Mouse (Mus musculus): ENCODE results near the gene Os9. TPM values are rescaled to one million over a fixed set of nuclear protein-coding genes. Genes with fewer than 3 reads are reported as not detected.
"Not testable (repeated sequence)": the region's sequence is repeated elsewhere in the genome, so short reads cannot be mapped to it uniquely, and the experiment has no call there.

The Os9 gene
- total and polyA plus RNA-seq, 2 experiments from 2014 or later, result 119 to 122 TPM

GRCm38 (mm10) chr10:127137896-127138295, 17.0 kb upstream of the Os9 start:
- 97% methylated on average over 3 of the region's 3 CpGs for whole genome bisulfite sequencing
- no peak for TF ChIP-seq CTCF (IDR thresholded peaks at IDR 0.05; ENCODE audit: low read depth)
- ATAC-seq, result no peak

DNA sequence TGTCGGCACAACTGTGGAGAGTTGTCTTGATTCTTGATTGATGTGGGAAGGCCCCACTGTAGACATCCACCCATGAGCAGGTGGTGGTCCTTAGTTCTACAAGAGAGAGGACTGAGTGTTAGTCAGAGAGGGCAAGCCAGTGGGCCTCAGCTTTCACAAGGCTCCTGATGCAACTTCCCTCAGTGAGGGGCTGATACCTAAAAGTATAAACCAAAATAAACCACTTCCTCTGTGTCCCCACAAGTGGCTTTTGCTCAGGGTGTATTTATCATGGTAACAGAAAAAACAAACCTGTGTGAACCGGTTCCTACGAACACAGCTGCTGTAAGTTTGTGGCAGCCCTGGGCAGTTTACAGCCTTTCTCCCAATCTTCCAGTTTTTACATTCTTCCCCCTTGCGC, 15.6 kb upstream of the Os9 start:
- no peak overlapping the region for H3K9ac ChIP-seq
- WGBS, result 92% methylated on average over 4 of the region's 4 CpGs
- ATAC-seq (no peak), DNase-seq (no peak)
- no peaks in the 10 kb centered on the region for H3K27me3 ChIP-seq (ENCODE audit: insufficient read depth, low read length)
- H3K36me3 ChIP-seq (ENCODE audit: insufficient read depth), result no peaks in the 10 kb centered on the region
- no peak for TF ChIP-seq CTCF (IDR thresholded peaks at IDR 0.05; ENCODE audit: low read depth)
- H3K4me1 ChIP-seq (ENCODE audit: insufficient read depth), result no peaks in the 10 kb centered on the region
- no peak overlapping the region for H3K27ac ChIP-seq (ENCODE audit: low read depth, low read length)
- no peak overlapping the region for H3K4me2 ChIP-seq (ENCODE audit: low read depth)
- H3K4me3 ChIP-seq (ENCODE audit: low read depth, low read length), result no peak overlapping the region
- no peaks in the 10 kb centered on the region for H3K9me3 ChIP-seq (ENCODE audit: low read length)

More at GRCm38 (mm10) chr10:127137896-127138295, 17.0 kb upstream of the Os9 start:
- Histone ChIP-seq H3K9ac (no peak overlapping the region), H3K36me3 (ENCODE audit: insufficient read depth) (no peaks in the 10 kb centered on the region), H3K27ac (ENCODE audit: low read depth, low read length) (no peak overlapping the region), H3K9me3 (ENCODE audit: low read length) (no peaks in the 10 kb centered on the region), H3K4me3 (ENCODE audit: low read depth, low read length) (no peak overlapping the region), H3K4me2 (ENCODE audit: low read depth) (no peak overlapping the region), H3K4me1 (ENCODE audit: insufficient read depth) (no peaks in the 10 kb centered on the region), H3K27me3 (ENCODE audit: insufficient read depth, low read length) (no peaks in the 10 kb centered on the region)
- DNase-seq, result no peak

GRCm38 (mm10) chr10:127135118-127135836, 14.3 kb upstream of the Os9 start:
- no peaks in the 10 kb centered on the region for H3K27me3 ChIP-seq (ENCODE audit: insufficient read depth, low read length)
- WGBS, result 52% methylated on average over 8 of the region's 8 CpGs
- ATAC-seq, result 0 out of 2 replicates have a peak, but pooled peaks have one; percentile 20
- no peak overlapping the region for H3K4me3 ChIP-seq (ENCODE audit: low read depth, low read length)
- no peak overlapping the region for H3K9ac ChIP-seq
- no peak for DNase-seq
- no peak overlapping the region for H3K4me2 ChIP-seq (ENCODE audit: low read depth)
- H3K9me3 ChIP-seq (ENCODE audit: low read length), result no peaks in the 10 kb centered on the region
- H3K4me1 ChIP-seq (ENCODE audit: insufficient read depth), result no peaks in the 10 kb centered on the region
- H3K27ac ChIP-seq (ENCODE audit: low read depth, low read length), result no peak overlapping the region
- no peak for TF ChIP-seq CTCF (IDR thresholded peaks at IDR 0.05; ENCODE audit: low read depth)
- H3K36me3 ChIP-seq (ENCODE audit: insufficient read depth), result no peaks in the 10 kb centered on the region

GRCm38 (mm10) chr10:127134394-127135035, 13.6 kb upstream of the Os9 start:
- not testable (repeated sequence) for DNase-seq; H3K4me1 ChIP-seq (ENCODE audit: insufficient read depth); H3K9ac ChIP-seq; ATAC-seq; H3K27ac ChIP-seq (ENCODE audit: low read depth, low read length); H3K4me2 ChIP-seq (ENCODE audit: low read depth); H3K36me3 ChIP-seq (ENCODE audit: insufficient read depth); H3K9me3 ChIP-seq (ENCODE audit: low read length); H3K4me3 ChIP-seq (ENCODE audit: low read depth, low read length); H3K27me3 ChIP-seq (ENCODE audit: insufficient read depth, low read length)
- 79% methylated on average over 3 of the region's 3 CpGs for WGBS
- TF ChIP-seq CTCF (IDR thresholded peaks at IDR 0.05; ENCODE audit: low read depth), result peak; percentile 43

- no peak for DNase-seq
- Histone ChIP-seq H3K4me3 (ENCODE audit: low read depth, low read length) (no peak overlapping the region), H3K27ac (ENCODE audit: low read depth, low read length) (no peak overlapping the region), H3K9me3 (ENCODE audit: low read length) (no peaks in the 10 kb centered on the region), H3K4me1 (ENCODE audit: insufficient read depth) (no peaks in the 10 kb centered on the region), H3K9ac (no peak overlapping the region), H3K36me3 (ENCODE audit: insufficient read depth) (no peaks in the 10 kb centered on the region), H3K4me2 (ENCODE audit: low read depth) (no peak overlapping the region), H3K27me3 (ENCODE audit: insufficient read depth, low read length) (no peaks in the 10 kb centered on the region)
- 73% methylated on average over 5 of the region's 5 CpGs for WGBS
- no peak for TF ChIP-seq CTCF (IDR thresholded peaks at IDR 0.05; ENCODE audit: low read depth)
- no peak for ATAC-seq
These were observed 11.5 kb upstream of the Os9 start for GRCm38 (mm10) chr10:127132469-127132868.

GRCm38 (mm10) chr10:127129431-127129830, 8.5 kb upstream of the Os9 start:
- no peak for TF ChIP-seq CTCF (IDR thresholded peaks at IDR 0.05; ENCODE audit: low read depth)
- Histone ChIP-seq H3K27ac (ENCODE audit: low read depth, low read length) (no peak overlapping the region), H3K9me3 (ENCODE audit: low read length) (no peaks in the 10 kb centered on the region), H3K27me3 (ENCODE audit: insufficient read depth, low read length) (no peaks in the 10 kb centered on the region), H3K4me2 (ENCODE audit: low read depth) (no peak overlapping the region), H3K36me3 (ENCODE audit: insufficient read depth) (no peaks in the 10 kb centered on the region), H3K9ac (no peak overlapping the region), H3K4me3 (ENCODE audit: low read depth, low read length) (no peak overlapping the region), H3K4me1 (ENCODE audit: insufficient read depth) (no peaks in the 10 kb centered on the region)
- DNase-seq, result no peak
- WGBS, result 75% methylated on average over 4 of the region's 4 CpGs
- no peak for ATAC-seq

DNA sequence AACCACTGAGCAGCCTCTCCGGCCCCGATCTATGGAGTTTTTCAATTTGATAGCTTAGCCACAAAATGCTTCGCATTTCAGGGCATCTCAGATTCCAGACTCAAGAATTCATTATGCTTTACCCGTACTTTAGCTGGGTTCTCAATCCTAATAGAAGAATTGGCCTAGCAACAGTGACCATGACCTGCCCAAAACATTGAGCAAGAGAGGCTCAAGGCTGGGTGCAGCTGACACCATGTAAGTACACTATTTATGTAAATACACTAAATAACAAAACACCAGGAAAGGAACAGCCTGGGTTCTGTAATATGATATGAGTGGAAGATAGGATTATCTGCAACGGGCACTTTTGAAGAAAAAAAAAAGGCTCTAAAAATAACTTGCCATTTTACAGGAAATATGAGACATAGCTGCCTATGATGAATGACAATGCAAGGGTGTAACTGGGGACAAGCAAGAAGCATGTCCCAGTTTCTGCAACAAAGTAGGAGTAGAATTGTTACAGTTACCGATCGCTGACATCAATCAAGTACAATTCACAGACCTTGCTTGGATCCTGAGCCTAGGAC, 6.9 kb upstream of the Os9 start:
- Histone ChIP-seq H3K4me3 (ENCODE audit: low read depth, low read length) (no peak overlapping the region), H3K9me3 (ENCODE audit: low read length) (no peaks in the 10 kb centered on the region), H3K9ac (no peak overlapping the region), H3K4me1 (ENCODE audit: insufficient read depth) (0 out of 2 replicates have a peak, but pooled peaks cover 6% of the 10 kb centered on the region), H3K27me3 (ENCODE audit: insufficient read depth, low read length) (no peaks in the 10 kb centered on the region), H3K27ac (ENCODE audit: low read depth, low read length) (no peak overlapping the region), H3K36me3 (ENCODE audit: insufficient read depth) (no peaks in the 10 kb centered on the region), H3K4me2 (ENCODE audit: low read depth) (no peak overlapping the region)
- WGBS, result 86% methylated on average over 7 of the region's 7 CpGs
- TF ChIP-seq CTCF (IDR thresholded peaks at IDR 0.05; ENCODE audit: low read depth), result no peak
- ATAC-seq, result no peak
- DNase-seq, result no peak
